Mouse (Mus musculus): Measurements from ENCODE around the gene Ccdc106.
A peak's percentile ranks its signal among the peaks of the same experiment; 100 is the strongest.
"Not testable (repeated sequence)": the region's sequence is repeated elsewhere in the genome, so short reads cannot be mapped to it uniquely, and the experiment has no call there.

Ccdc106 gene

DNA sequence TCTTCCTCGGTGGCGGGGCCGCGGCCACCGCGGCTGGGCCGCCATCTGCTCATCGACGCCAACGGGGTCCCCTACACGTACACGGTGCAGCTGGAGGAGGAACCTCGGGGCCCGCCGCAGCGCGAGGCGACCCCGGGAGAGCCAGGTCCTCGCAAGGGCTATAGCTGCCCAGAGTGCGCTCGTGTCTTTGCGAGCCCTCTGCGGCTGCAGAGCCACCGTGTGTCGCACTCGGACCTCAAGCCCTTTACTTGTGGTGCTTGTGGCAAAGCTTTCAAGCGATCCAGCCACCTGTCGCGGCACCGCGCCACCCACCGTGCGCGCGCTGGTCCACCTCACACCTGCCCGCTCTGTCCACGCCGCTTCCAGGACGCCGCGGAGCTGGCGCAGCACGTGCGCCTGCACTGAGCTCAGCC, 32.6 kb downstream of the Ccdc106 start:
- DNase-seq: no peak

DNA sequence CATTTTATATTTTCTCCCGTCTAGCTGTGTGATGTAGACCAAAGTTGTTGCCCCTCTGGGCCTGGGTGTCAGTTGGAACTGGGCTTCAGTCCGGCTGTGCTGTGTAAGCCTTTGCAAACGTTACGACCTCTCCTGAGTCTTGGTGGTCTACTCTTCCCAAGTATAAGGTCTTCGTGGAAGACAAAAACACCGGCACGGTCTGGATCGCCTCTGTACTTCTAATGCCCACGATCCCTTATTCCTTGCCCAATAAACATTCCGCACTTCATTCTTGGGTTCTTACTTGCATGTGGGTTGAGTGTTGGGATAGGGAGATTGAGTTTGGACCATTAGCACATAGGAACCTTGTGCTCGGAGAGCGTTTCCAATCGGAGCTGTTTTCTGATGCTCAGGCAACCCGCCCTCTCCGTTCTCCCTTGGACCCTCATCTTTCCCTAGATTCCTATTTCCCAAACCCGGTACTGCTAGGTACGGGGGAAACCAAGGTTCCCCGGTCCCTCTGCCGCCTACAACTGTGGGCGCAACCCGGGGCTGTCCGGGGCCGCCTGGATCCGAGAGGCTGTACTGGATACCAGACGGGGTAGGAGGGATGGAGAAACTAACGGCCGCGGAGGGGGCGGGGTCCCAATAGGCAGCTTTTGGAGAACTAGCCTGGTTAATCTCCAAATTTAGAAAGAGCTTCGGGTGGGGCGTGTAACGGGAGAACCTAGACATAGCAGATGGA, 33.3 kb downstream of the Ccdc106 start:
- DNase-seq: no peak

GRCm38 (mm10) chr7:5056651-5057263, 36.4 kb downstream of the Ccdc106 start:
- DNase-seq: no peak

DNA sequence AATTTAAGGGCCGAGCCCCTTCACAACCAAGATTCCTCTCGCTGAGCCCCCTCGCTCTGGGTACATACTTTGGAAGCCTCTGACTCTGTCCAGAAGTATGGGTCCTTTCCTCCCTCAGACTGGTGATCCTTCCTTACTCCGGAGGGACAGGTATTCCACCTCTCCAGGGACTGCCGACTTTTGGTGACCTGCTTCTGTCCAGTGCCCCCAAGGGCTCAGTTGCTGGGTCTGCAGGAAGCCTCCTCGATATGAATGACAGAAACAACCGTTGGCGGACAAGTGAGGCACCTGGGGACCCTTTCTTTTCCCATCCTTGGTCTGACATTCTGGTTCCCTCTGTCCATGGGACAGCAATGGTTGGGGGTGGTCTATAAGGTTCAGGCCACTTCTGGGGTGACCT, 37.0 kb downstream of the Ccdc106 start:
- DNase-seq: no peak

DNA sequence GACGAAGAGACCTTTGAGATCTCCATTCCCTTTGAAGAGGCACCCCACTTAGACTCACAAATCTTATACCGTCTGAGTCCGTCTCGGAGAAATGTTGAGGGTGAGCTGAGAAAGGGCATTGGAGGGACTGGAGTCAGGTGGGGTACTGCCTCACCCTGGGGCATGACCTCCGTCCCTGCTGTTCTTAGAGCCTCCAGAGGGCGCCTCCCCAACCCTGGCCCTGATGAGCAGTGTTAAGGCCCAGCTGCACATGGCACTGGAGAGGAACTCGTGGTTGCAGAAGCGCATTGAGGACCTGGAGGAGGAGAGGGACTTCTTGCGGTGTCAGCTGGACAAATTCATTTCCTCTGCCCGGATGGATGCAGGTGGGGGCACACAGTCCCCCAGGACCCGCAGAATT, 37.5 kb downstream of the Ccdc106 start:
- DNase-seq: no peak

GRCm38 (mm10) chr7:5058631-5059030, 38.3 kb downstream of the Ccdc106 start:
- no peak for DNase-seq

DNA sequence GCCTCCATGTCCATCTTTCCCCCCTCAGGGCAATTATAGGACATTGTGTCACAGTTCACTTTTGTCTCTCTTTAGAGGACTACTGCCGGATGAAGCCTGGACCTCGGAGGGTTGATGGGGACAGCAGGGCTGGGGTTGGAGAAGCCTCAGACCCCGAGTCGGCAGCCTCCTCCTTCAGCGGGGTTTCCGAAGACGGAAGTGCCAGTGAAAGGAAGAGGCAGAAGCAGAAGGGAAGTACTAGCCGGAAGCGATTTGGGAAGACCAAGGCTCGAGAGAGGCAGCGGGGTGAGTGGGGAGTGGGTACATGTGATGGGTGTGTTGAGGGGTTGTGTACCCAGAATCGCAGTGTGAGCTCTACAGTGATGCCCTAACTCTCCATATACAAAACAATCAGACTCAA, 39.1 kb downstream of the Ccdc106 start:
- no peak for DNase-seq

- DNase-seq: peak; percentile 93
Measured at GRCm38 (mm10) chr7:5060239-5060731, 39.9 kb downstream of the Ccdc106 start.

- peak; percentile 99 for DNase-seq
Measured at GRCm38 (mm10) chr7:5060944-5061773, 40.8 kb downstream of the Ccdc106 start.

- DNase-seq: peak; percentile 94
Measured at GRCm38 (mm10) chr7:5061774-5062359, 41.5 kb downstream of the Ccdc106 start, which contains the start of gene U2af2. TSS of gene U2af2 (plus strand) at chr7:5062143.

- DNase-seq: peak; percentile 87
Measured at GRCm38 (mm10) chr7:5062360-5063001, 42.1 kb downstream of the Ccdc106 start.

DNA sequence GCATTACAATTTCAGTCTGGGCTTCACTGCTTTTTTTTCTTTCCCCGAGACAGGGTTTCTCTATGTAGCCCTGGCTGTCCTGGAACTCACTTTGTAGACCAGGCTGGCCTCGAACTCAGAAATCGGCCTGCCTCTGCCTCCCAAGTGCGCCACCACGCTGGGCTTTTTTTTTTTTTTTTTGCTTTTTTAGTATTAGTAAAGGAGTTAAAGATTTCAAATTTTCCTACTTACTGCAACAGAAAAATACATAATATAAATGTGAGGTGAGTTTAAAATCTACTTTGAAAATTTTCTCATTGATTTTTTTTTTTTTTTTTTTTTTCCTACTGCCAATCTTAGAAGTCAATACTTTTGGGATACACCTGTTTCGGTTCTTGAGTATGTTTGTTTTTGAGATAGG, 44.5 kb downstream of the Ccdc106 start:
- no peak for DNase-seq

DNA sequence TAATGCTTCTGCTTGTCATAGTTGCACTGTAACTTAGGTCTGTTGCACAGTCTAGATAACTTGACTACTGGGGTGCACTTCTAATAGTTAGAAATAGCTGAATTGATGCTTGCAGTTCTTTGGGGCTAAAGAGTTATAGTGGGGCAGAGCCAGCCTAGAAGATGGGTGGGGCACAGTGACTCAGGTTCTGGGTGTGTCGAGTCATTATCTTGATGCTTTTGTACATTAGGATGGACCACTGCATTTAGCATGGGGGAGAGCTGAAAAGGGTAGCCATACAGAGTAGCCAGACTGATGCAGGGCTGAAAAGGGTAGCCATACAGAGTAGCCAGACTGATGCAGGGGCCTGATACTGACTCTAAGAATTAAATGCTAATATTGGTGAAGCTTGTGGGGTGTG, 53.2 kb downstream of the Ccdc106 start:
- DNase-seq: no peak

DNA sequence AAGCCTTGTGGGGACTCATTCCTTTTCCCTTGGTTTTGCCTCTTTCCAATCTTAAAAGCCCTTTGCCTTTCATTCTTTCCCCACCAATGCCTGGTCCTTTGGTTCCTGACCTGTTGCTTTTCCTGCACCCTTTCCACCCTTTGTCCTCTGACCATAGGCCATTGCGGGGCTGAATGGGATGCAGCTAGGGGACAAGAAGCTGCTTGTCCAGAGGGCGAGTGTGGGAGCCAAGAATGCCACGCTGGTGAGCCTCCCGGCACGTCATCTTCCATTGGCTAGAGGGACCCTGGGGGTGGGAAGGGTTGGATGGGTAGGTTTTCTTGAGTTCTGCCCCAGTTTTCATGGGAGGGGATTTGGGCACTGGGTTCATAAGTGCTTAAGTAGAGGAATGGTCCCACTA, 54.6 kb downstream of the Ccdc106 start:
- no peak for DNase-seq

GRCm38 (mm10) chr7:5076931-5077330, 56.6 kb downstream of the Ccdc106 start:
- DNase-seq: no peak

GRCm38 (mm10) chr7:5079365-5080009, 59.1 kb downstream of the Ccdc106 start:
- DNase-seq: not testable (repeated sequence)

DNA sequence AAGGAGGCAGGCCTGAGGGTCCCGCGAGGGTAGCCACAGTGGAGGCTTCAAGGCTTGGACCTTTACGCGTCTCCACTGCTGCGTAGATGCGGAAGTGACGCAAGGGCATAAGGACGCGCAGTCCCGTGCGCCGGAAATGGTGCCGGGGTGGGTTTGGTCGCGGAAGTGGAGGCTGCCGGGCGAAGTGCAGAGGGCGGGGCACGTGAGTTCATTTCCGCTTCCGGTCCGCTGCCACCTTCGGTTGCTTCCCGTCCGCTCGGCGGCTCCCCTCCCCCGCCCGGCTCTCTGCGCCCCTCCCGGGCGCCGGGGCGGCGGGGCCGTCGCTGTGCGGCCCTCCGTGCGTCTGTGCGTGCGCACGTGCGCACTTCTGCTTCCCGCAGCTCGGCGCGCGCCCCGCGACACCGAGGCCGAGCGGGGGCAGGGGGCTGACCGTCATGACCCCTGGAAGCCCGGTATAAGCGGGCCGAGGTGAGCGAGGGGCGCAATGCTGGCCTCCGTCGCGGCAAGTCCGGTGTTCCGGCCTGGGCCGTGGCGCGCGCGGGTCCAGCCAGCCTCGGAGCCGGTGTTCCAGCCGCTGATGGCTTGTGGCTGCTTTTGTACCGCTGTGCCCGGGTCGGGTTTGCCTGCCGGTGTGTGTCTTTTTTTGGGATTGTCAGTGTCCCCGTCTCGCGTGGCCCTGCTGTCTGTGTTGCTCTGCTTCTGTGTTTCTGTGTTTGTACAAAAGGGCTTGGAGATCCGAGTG, 59.8 kb downstream of the Ccdc106 start, which contains the start of gene Epn1:
Gene Epn1, plus strand, starts transcription at position 226 of the 742 bp plus-strand sequence.
- DNase-seq: peak; percentile 97

DNA sequence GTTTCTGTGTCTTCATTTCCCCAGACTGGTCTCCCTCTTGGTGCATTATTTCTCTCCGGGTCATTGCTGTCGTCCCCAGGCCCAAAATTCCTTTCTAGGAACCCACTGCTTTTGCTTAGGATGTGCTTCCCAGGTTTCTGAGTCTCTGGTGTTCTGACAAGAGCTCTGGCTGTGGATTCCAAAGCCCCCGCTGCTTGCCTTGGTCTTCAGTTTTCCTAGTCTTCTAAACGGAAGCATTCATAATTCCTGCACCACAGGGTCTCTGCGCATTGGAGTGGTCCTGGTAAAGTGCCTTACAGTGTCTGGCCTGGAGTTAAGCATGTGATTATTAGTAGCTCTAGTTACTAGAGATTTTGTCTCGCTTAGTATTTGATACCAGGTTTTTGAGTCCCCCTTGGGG, 60.5 kb downstream of the Ccdc106 start:
- DNase-seq: no peak

- DNase-seq: no peak
Measured at GRCm38 (mm10) chr7:5081241-5081640, 60.9 kb downstream of the Ccdc106 start.

DNA sequence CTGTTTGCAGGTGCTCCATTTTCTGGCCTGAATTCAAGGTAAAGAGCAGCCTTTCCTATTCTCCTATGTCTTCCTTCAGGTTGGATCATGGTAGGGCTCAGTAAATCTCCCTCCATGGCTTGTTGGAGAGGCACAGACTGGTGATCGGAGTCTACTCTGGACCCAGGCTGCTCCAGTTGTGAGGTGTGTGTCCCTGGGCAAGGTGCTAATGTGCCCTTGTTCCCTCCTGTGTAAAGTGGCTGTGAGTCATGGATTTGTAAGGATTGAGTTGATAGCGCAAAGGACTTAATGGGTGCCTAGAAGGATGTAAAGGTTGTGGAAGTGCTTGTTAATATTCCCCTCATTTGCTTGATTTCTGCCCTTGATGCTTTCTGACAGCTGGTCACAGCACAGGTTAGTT, 61.6 kb downstream of the Ccdc106 start:
- no peak for DNase-seq

Data from lung, postnatal 36 days (tissue).